Mouse (Mus musculus): ENCODE data around the gene Tat. TPM values are rescaled to one million over a fixed set of nuclear protein-coding genes. Genes with fewer than 3 reads are reported as not detected.

The Tat gene
- total and polyA plus RNA-seq, 3 experiments, result not detected

- Histone ChIP-seq H3K9ac (ENCODE audit: control insufficient read depth, low read depth, low read length, poor library complexity, severe bottlenecking) (no peak overlapping the region), H3K79me2 (ENCODE audit: control insufficient read depth, insufficient read depth, low read length, poor library complexity) (no peaks in the 10 kb centered on the region), H3K4me3 (ENCODE audit: control insufficient read depth in 1 of 2, insufficient read depth in 1 of 2, low read depth in 2 of 2, low read length in 2 of 2) (no peak overlapping the region), H3K27me3 (ENCODE audit: control insufficient read depth in 1 of 2, insufficient read depth in 2 of 2, low read length in 2 of 2) (no peaks in the 10 kb centered on the region), H3K9me3 (replicated peaks; ENCODE audit: insufficient read depth, low read length) (no peaks in the 10 kb centered on the region), H3K4me1 (ENCODE audit: control insufficient read depth in 1 of 2, insufficient read depth in 2 of 2, low read length in 2 of 2) (no peaks in the 10 kb centered on the region), H3K36me3 (ENCODE audit: control insufficient read depth in 1 of 2, insufficient read depth in 2 of 2, low read length in 2 of 2) (no peaks in the 10 kb centered on the region), H3K27ac (ENCODE audit: control insufficient read depth, low read depth, low read length) (no peak overlapping the region)
- no peak for DNase-seq (ENCODE audit: low read depth, low spot score)
- no peak for TF ChIP-seq MAFK (IDR thresholded peaks at IDR 0.05; ENCODE audit: borderline replicate concordance, low read depth, low read length)
- TF ChIP-seq MXI1 (IDR thresholded peaks at IDR 0.05; ENCODE audit: low read depth, low read length), result no peak
- TF ChIP-seq ZNF384 (IDR thresholded peaks at IDR 0.05; ENCODE audit: low read depth, low read length), result no peak
Measured at GRCm38 (mm10) chr8:109992166-109992565, 1.9 kb downstream of the Tat start.

GRCm38 (mm10) chr8:109992951-109993350 lies 2.7 kb downstream of the Tat start:
- Histone ChIP-seq H3K9me3 (replicated peaks; ENCODE audit: insufficient read depth, low read length) (no peaks in the 10 kb centered on the region), H3K4me1 (ENCODE audit: control insufficient read depth in 1 of 2, insufficient read depth in 2 of 2, low read length in 2 of 2) (no peaks in the 10 kb centered on the region), H3K27me3 (ENCODE audit: control insufficient read depth in 1 of 2, insufficient read depth in 2 of 2, low read length in 2 of 2) (no peaks in the 10 kb centered on the region), H3K4me3 (ENCODE audit: control insufficient read depth in 1 of 2, insufficient read depth in 1 of 2, low read depth in 2 of 2, low read length in 2 of 2) (no peak overlapping the region), H3K79me2 (ENCODE audit: control insufficient read depth, insufficient read depth, low read length, poor library complexity) (no peaks in the 10 kb centered on the region), H3K36me3 (ENCODE audit: control insufficient read depth in 1 of 2, insufficient read depth in 2 of 2, low read length in 2 of 2) (no peaks in the 10 kb centered on the region), H3K9ac (ENCODE audit: control insufficient read depth, low read depth, low read length, poor library complexity, severe bottlenecking) (no peak overlapping the region), H3K27ac (ENCODE audit: control insufficient read depth, low read depth, low read length) (no peak overlapping the region)
- DNase-seq (ENCODE audit: low read depth, low spot score), result no peak
- TF ChIP-seq MAFK (IDR thresholded peaks at IDR 0.05; ENCODE audit: borderline replicate concordance, low read depth, low read length), result no peak
- TF ChIP-seq CHD1 (IDR thresholded peaks at IDR 0.05; ENCODE audit: low read depth, low read length), result no peak
- no peak for TF ChIP-seq ZC3H11A (IDR thresholded peaks at IDR 0.05; ENCODE audit: low read depth, low read length)
- no peak for TF ChIP-seq NELFE (IDR thresholded peaks at IDR 0.05; ENCODE audit: low read depth, low read length)
- TF ChIP-seq GATA1 (IDR thresholded peaks at IDR 0.05; ENCODE audit: low read depth, low read length), result no peak
- TF ChIP-seq ZNF384 (IDR thresholded peaks at IDR 0.05; ENCODE audit: low read depth, low read length), result no peak
- TF ChIP-seq RAD21 (IDR thresholded peaks at IDR 0.05; ENCODE audit: low read depth, low read length), result no peak
- no peak for TF ChIP-seq SIN3A (IDR thresholded peaks at IDR 0.05; ENCODE audit: low read length)
- TF ChIP-seq MYB (IDR thresholded peaks at IDR 0.05; ENCODE audit: low read depth, low read length), result no peak
- TF ChIP-seq GABPA (IDR thresholded peaks at IDR 0.05; ENCODE audit: low read depth, low read length), result no peak
- TF ChIP-seq TAL1 (IDR thresholded peaks at IDR 0.05; ENCODE audit: low read length), result no peak
- TF ChIP-seq USF2 (IDR thresholded peaks at IDR 0.05; ENCODE audit: borderline replicate concordance in 1 of 2, insufficient read depth in 1 of 2, low read depth in 1 of 2, low read length in 2 of 2), result no peak
- no peak for TF ChIP-seq HCFC1 (IDR thresholded peaks at IDR 0.05; ENCODE audit: low read depth, low read length)

GRCm38 (mm10) chr8:109997381-109997780 lies 7.1 kb downstream of the Tat start:
- H3K4me3 ChIP-seq (ENCODE audit: control insufficient read depth in 1 of 2, insufficient read depth in 1 of 2, low read depth in 2 of 2, low read length in 2 of 2), result no peak overlapping the region
- no peak for DNase-seq (ENCODE audit: low read depth, low spot score)
- H3K9me3 ChIP-seq (replicated peaks; ENCODE audit: insufficient read depth, low read length), result no peaks in the 10 kb centered on the region
- H3K27ac ChIP-seq (ENCODE audit: control insufficient read depth, low read depth, low read length), result no peak overlapping the region
- H3K27me3 ChIP-seq (ENCODE audit: control insufficient read depth in 1 of 2, insufficient read depth in 2 of 2, low read length in 2 of 2), result no peaks in the 10 kb centered on the region
- H3K79me2 ChIP-seq (ENCODE audit: control insufficient read depth, insufficient read depth, low read length, poor library complexity), result no peaks in the 10 kb centered on the region
- H3K9ac ChIP-seq (ENCODE audit: control insufficient read depth, low read depth, low read length, poor library complexity, severe bottlenecking), result no peak overlapping the region
- TF ChIP-seq ZC3H11A (IDR thresholded peaks at IDR 0.05; ENCODE audit: low read depth, low read length) (no peak), SIN3A (IDR thresholded peaks at IDR 0.05; ENCODE audit: low read length) (no peak), MXI1 (IDR thresholded peaks at IDR 0.05; ENCODE audit: low read depth, low read length) (no peak), GABPA (IDR thresholded peaks at IDR 0.05; ENCODE audit: low read depth, low read length) (no peak), MYB (IDR thresholded peaks at IDR 0.05; ENCODE audit: low read depth, low read length) (no peak), POLR2AphosphoS2 (IDR thresholded peaks at IDR 0.05; ENCODE audit: low read length) (no peak), EP300 (IDR thresholded peaks at IDR 0.05; ENCODE audit: low read depth in 1 of 2, low read length in 2 of 2) (no peak), JUND (IDR thresholded peaks at IDR 0.05; ENCODE audit: low read depth, low read length) (no peak), CHD1 (IDR thresholded peaks at IDR 0.05; ENCODE audit: low read depth, low read length) (no peak), TBP (IDR thresholded peaks at IDR 0.05; ENCODE audit: low read depth, low read length) (no peak), BHLHE40 (IDR thresholded peaks at IDR 0.05; ENCODE audit: borderline replicate concordance, low read depth, low read length) (no peak)
- no peaks in the 10 kb centered on the region for H3K36me3 ChIP-seq (ENCODE audit: control insufficient read depth in 1 of 2, insufficient read depth in 2 of 2, low read length in 2 of 2)
- no peaks in the 10 kb centered on the region for H3K4me1 ChIP-seq (ENCODE audit: control insufficient read depth in 1 of 2, insufficient read depth in 2 of 2, low read length in 2 of 2)
